Mouse (Mus musculus) ES-E14 (cell line): Measurements from ENCODE around the gene Bmper. TPM values are rescaled to one million over a fixed set of nuclear protein-coding genes. Genes with fewer than 3 reads are reported as not detected.

ENCODE experiments used
- DNase-seq: peaks from one replicate; pipeline ENCODE4 v3.0.0-alpha.2; 2013; ENCODE audit warnings: low read depth, low spot score
- H3K27ac ChIP-seq: 2 replicates; pipeline ENCODE4 v1.5.1; 2012; ENCODE audit warnings: low read depth, mild to moderate bottlenecking, low read length, moderate library complexity, mixed read lengths; ENCODE audit not compliant: poor library complexity, insufficient read depth, severe bottlenecking
- H3K36me3 ChIP-seq: 2 replicates; pipeline ENCODE4 v1.6.1; 2012; ENCODE audit warnings: mild to moderate bottlenecking, low read length, moderate library complexity, mixed read lengths; ENCODE audit not compliant: control insufficient read depth, poor library complexity, insufficient read depth, severe bottlenecking
- H3K4me1 ChIP-seq, 2 experiments: fragments of 150-350 bp in 1 of 2; sonication (generic) in 1 of 2; 2 replicates each; pipeline ENCODE4 v1.6.1; 2012; ENCODE audit warnings: low read length in 2 of 2, mild to moderate bottlenecking in 1 of 2, mixed read lengths in 1 of 2; ENCODE audit not compliant: control insufficient read depth in 2 of 2, insufficient read depth in 2 of 2, poor library complexity in 1 of 2
- H3K4me3 ChIP-seq, 2 experiments: fragments of 150-350 bp in 1 of 2; sonication (generic) in 1 of 2; 2 replicates each; pipeline ENCODE4 v1.5.1; 2012; ENCODE audit warnings: low read length in 2 of 2, low read depth in 1 of 2, mild to moderate bottlenecking in 1 of 2, mixed read lengths in 1 of 2; ENCODE audit not compliant: insufficient read depth in 1 of 2, poor library complexity in 1 of 2, severe bottlenecking in 1 of 2
- H3K9ac ChIP-seq: 2 replicates; pipeline ENCODE4 v1.6.1; 2012; ENCODE audit warnings: low read depth, mild to moderate bottlenecking, low read length, mixed read lengths; ENCODE audit not compliant: poor library complexity, insufficient read depth, severe bottlenecking
- H3K9me3 ChIP-seq: fragments of 150-350 bp; sonication (generic); 2 replicates; pipeline ENCODE4 v1.6.1; 2012; ENCODE audit warnings: low read depth, mild to moderate bottlenecking, low read length; ENCODE audit not compliant: control insufficient read depth, insufficient read depth
- CHD2 ChIP-seq: IDR thresholded peaks from 2 replicates; pipeline ENCODE4 v1.6.1; 2014; ENCODE audit warnings: mild to moderate bottlenecking, low read depth, low read length, inconsistent platforms
- HCFC1 ChIP-seq: IDR thresholded peaks from 2 replicates; pipeline ENCODE4 v1.6.1; 2012; ENCODE audit warnings: low read length, inconsistent platforms, borderline replicate concordance; ENCODE audit not compliant: insufficient read depth
- MAFK ChIP-seq: IDR thresholded peaks from 2 replicates; pipeline ENCODE4 v1.6.1; 2014; ENCODE audit warnings: mild to moderate bottlenecking, low read depth, low read length, inconsistent platforms; ENCODE audit not compliant: insufficient read depth
- ZC3H11A ChIP-seq: IDR thresholded peaks from 2 replicates; pipeline ENCODE4 v1.6.1; 2012; ENCODE audit warnings: low read depth, mild to moderate bottlenecking, inconsistent platforms, low read length, borderline replicate concordance
- ZNF384 ChIP-seq: IDR thresholded peaks from 2 replicates; pipeline ENCODE4 v1.6.1; 2012; ENCODE audit warnings: low read depth, low read length, inconsistent platforms
- in situ Hi-C, 2 experiments: fragments of 600-800 bp; cut with MboI; formaldehyde crosslinking; loops; one replicate each; pipeline ENCODE4 v1.15.1; 2025; ENCODE audit warnings: low sequenced_read_pairs in 2 of 2, inconsistent platforms in 1 of 2; ENCODE audit not compliant: unreplicated experiment in 2 of 2
- total RNA-seq: library from RNA; depleted of rRNA; stranded (reverse); fragments of 300-350 nt; gene quantifications from 2 replicates; pipeline ENCODE4 v1.2.3, GENCODE M21; 2012

Gene Bmper
- total RNA-seq, 1 experiment: 2.5 TPM

- Histone ChIP-seq H3K4me3 (no peak overlapping the region), H3K9ac (no peak overlapping the region), H3K9me3 (no peaks in the 10 kb centered on the region), H3K36me3 (no peaks in the 10 kb centered on the region), H3K27ac (no peak overlapping the region), H3K4me1 (no peaks in the 10 kb centered on the region)
- TF ChIP-seq MAFK (no peak), HCFC1 (no peak), ZC3H11A (no peak), CHD2 (no peak), ZNF384 (no peak)
- no peak for DNase-seq
- in situ Hi-C loops: no loop called here
Measured at GRCm38 (mm10) chr9:23399638-23400284, 176.9 kb downstream of the Bmper start.

DNA sequence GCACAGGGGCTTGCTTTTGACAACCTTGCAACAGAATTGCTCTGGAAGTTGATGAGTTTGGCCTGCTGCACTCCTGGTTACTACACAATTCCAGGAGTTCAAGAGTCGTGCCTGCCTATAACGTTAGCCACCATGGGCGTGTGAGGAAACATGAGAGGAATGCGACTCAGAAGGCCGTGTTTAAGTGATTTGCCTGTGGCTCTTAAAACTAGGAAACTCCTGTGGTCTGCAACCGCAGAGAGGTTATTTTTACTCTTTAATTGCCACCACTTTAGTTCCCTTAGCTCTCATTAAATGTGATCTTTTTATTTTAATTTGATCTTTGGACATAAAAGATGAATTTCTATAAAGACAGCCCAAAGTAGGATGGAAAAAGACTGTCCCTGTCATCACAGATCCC is 184.5 kb downstream of the Bmper start:
- no peak for DNase-seq
- H3K36me3 ChIP-seq: no peaks in the 10 kb centered on the region
- no peak for TF ChIP-seq MAFK
- no peak for TF ChIP-seq ZNF384
- no peak for TF ChIP-seq CHD2
- TF ChIP-seq HCFC1: no peak
- no peak for TF ChIP-seq ZC3H11A
- H3K4me3 ChIP-seq: no peak overlapping the region
- no peaks in the 10 kb centered on the region for H3K9me3 ChIP-seq
- in situ Hi-C loops: no loop called here
- H3K4me1 ChIP-seq: no peaks in the 10 kb centered on the region
- H3K27ac ChIP-seq: no peak overlapping the region
- H3K9ac ChIP-seq: no peak overlapping the region

DNA sequence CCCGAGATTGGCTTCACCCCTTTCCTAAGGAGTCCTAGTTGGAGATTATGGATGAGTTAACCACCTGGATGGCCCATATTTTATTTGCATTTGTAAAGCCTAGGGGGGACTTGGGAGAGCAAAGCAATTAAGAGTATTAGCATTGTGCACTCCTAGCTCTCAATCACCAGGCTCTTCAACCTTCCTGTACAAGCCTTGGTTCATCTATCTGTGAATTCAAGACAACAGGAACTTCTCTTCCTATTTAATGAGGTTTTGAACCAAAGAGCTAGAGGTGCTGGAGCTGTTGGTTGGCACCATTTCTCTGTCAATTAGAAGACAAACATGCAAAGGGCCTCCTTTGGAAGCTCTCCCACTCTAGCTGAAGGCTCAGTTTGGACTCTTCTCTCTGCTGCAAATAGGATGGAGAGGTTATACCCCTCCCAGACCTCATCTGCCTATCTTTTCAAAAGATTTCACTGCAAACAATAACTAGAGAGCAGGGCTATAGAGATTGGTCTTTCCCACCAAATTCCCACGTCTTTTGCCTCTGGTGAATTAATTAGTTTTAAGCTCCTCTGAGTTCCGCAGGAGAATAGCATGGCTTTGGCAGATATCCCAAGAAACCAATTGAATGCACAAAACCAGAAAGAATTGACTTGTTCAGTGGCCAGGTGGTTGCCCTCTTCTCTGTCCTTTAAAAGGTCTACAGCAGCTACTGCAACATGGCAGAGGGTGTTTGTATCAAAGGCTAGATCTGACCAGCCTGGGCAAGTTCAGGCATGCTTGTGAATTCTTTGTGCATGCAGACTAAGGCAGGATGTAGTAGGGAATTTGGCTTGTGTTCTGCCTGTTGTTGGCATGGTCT is 185.3 kb downstream of the Bmper start:
- in situ Hi-C loops: no loop called here

GRCm38 (mm10) chr9:23410567-23410966 is 187.7 kb downstream of the Bmper start:
- no peak overlapping the region for H3K9ac ChIP-seq
- no peaks in the 10 kb centered on the region for H3K9me3 ChIP-seq
- no peak for DNase-seq
- no peaks in the 10 kb centered on the region for H3K4me1 ChIP-seq
- no peak overlapping the region for H3K27ac ChIP-seq
- in situ Hi-C loops: no loop called here
- H3K4me3 ChIP-seq: no peak overlapping the region
- TF ChIP-seq HCFC1 (no peak), ZC3H11A (no peak), MAFK (no peak), ZNF384 (no peak), CHD2 (no peak)
- H3K36me3 ChIP-seq: no peaks in the 10 kb centered on the region

More for the DNA sequence above, 185.3 kb downstream of the Bmper start:
- H3K4me1 ChIP-seq: no peaks in the 10 kb centered on the region
- no peak overlapping the region for H3K27ac ChIP-seq
- H3K4me3 ChIP-seq: no peak overlapping the region
- no peaks in the 10 kb centered on the region for H3K36me3 ChIP-seq
- H3K9me3 ChIP-seq: no peaks in the 10 kb centered on the region
- TF ChIP-seq MAFK (no peak), ZC3H11A (no peak), ZNF384 (no peak), CHD2 (no peak), HCFC1 (no peak)
- DNase-seq: no peak
- no peak overlapping the region for H3K9ac ChIP-seq
